Mouse (Mus musculus): Measurements from ENCODE around the gene Nampt.

The Nampt gene

DNA sequence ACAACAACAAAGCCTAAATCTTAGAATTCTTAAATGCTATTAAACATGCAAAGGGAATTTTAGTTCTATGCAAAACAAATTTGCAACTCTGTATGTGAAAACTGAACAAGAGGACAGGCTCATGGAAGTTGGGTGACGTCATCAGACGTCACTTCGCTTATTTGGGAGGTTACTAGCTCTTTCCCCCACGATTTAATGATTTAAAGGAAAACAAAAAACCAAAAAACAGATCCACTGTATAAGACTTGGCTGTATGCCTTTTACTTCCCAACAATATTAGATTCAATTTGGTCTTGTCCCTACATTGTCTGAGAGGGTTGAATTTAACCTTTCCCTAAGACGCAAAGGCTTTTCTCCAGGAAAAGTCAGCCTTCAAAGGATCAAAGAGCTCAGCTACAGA, at the start of gene Nampt:
TSS of gene Nampt (plus strand) at position 130 of the 400 bp plus-strand sequence.
- no peak for DNase-seq

DNA sequence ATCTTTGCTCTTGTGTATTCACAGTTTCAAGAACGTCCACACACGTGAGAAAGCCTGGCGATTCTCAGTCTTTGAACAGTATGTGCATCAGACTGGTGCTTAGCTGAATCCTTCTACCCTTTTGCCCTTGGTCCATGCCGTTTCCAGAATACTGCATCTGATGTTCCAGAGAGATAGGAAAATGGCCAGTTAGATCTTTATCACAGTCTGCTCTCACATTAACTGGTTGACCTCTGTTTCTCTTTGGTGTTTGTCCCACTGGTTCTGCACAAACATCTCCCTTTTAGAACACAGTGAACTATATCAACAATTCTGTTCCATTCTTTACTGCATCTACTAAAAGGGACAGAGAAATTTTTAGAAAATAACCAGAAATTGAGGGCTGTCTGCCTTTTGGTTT, 48.6 kb upstream of the Nampt start:
- no peak for DNase-seq

DNA sequence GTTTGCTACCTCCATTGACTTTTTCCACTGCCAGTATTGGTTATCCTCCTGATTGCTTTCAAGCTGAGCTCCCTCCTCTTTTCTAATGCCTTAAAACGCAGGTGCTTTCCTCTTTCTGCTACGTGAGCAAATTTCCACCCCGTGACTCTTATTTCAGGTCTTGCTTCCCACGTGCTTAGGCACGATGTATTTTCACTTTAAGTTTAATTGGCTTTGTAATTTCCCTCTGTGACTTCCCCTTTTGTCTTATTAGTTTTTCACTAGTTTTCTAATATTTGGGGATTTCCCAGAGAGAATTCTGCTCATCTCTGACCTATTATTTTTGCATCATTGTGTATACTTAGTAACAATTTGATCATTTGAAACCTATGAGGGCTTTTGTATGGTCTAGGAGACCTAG, 44.8 kb upstream of the Nampt start:
- no peak for DNase-seq

DNA sequence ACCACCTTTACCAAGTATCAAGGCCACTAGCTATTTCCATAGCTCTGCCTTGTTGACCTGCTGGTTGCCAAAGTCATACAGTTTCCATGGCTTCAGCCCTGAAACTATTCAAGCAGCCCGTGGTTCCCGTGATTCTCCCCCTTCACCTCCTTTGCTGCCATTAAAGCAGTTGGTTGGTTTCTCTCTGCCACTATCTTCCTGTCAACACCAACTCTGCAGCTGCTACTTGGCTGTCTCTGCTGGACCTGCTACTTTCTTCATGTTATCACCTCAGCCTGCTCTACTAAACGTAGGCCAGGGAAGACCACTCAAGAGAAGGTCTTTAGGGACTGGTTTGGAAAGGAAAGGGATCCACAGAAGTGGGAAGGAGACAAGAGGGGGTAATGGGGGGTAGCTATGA, 30.3 kb upstream of the Nampt start:
- no peak for DNase-seq

DNA sequence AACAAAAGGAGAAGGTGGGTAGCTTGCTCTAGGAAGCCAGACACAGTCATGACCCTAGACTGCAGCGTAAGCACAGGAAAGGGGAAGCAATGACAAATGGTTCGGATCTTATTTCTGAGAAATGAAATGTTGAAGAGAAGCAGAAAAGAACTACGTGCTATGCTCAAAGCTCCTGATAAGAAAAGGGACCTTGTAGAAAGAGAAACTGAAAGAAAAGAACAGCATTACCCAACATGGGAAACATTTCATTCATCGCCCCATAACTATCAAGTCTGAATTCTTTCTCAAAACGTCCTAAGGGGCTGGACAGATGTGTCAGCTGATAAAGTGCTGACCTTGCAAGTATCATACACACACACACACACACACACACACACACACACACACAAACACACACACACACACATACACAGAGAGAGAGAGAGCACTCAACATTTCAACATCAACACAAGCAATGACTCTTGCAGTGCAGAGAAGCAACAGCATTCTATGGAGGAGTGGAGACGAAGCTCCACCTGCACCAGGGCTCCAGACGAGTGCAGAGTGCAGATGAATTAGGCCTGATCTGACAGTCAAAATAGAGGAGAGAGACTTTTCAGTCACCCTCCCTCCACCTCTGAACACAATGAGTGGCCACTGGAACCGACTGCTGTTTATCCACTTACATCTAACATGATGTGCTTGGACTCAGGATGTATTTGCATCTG, 23.4 kb upstream of the Nampt start:
- DNase-seq = no peak

DNA sequence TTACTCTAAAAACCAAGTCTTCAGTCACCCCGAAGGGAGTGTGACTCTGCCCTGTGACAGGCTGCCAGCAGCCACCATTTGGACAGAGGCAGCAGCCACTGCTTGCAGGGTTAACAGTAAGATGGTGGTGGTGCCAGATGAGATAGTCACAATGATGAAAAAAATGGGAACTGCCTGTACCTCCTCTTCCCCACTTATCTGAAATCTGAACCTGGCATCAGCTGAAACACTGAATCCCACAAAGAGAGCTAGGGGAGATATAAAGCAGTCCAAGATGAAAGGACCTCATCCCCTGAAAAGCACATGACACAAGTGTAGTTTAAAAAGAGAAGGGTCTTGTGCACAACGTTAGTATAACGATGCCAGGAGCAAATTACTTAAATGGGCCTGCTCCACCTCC, 21.9 kb upstream of the Nampt start:
- DNase-seq = no peak

DNA sequence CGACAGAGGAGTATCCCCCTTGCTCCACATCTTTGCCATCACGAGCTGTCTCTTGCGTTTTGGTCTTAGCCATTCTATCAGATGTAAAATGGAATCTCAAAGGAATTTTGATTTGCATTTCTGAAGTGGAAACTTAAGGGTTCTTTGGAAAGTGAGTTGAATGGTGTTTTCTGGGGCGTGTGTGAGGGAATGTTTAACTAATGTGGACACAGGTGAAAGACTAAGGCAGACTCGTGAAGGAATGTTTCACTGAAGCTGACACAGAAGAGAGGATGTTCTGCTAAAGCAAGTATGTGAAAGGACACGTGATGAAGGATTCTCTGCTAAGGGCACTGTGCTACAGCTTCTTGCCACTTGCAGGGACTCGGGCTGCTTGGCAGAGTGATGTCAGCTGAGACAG, 18.3 kb upstream of the Nampt start:
- DNase-seq = no peak

DNA sequence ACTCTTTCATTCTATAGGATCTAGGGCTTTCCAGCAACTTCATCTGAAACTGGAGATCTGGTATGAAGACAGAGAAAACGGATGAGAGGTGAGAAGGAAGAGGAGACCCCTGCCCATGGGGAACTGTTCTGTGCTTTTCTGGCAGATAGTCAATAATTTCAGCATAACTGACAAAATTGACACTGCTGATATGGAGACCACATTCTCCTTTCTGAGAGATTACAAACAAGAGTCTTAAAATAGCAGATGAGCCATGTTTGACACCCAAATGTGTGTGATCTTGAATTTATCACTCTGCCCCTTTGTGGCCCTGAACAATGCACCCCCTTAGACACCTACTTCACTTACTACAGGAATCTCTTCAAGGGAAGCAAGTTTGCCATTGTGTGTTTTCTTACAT, 13.8 kb upstream of the Nampt start:
- DNase-seq = no peak

DNA sequence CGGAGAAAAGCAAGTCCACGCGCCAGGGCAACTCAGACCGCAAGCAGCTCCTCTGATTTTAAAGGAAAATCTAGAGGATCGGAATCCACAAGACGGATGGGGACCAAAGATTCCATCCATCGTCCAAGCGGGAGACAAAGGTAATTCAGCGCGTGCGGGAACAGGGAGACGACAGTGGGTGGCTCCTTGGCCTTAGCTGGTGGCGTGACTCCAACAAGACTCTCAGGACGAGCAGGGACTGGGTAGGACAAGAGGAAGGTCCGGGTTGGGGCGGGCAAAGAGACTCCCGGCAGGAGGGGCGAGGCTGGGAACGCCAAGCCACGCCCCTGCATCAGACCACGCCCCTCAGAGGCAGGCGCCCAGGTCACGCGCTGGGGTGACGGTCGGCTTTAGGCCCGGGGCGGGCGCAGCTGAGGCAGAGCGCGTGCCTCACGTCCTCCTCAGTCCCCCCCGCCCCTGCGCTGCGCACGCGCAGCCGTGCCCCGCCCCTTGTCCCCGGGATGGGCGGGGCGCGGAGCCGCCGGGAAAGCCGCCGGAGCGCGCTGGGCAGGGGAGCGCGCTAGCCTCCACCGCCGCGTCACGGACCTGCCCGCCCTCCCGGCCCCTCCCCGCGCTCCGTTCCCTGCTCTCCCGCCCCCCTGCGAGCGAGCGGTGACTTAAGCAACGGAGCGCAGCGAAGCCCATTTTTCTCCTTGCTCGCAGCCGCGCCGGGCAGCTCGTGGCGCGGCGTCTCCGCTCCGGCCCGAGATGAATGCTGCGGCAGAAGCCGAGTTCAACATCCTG, 669 bp downstream of the Nampt start:
- DNase-seq = peak; percentile 97

DNA sequence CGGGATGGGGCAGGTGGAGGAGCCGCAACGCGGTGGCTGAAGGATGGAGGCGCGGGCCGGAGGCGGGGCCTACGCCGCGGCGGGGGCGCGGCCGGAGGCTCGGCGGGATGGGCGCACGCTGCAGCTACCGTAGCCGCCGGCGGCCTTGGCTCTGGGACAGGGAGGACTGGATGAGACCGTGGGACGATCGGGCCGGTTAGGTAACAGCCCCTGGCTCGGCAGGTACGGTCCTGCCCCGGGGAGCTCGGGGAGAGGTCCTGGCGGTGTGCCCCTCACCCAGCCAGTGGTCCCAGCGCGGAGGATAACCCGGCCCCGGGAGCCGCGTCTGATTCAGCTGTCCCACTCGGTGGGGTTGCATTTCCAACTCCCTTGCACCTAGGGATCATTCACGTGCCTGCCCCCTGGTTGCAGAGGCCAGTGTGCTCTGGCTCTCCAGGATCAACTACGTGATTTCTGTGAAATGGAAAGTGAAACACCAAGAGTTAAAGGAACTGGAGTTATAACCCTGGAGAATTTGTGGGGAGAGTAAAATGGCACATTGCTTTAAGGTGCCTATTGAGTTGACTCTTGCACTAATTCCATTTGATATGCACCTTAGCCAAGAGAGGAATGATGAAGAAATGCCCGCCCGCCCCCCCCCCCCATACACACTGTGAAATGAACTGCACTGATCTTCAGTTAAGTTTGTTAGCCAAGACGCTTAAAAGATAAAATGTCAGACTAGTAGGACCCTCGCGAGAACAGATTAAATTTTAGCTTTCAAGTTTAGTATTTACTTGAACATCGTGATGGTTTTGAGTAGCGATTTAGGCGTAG, 1.6 kb downstream of the Nampt start:
- peak; percentile 70 for DNase-seq

DNA sequence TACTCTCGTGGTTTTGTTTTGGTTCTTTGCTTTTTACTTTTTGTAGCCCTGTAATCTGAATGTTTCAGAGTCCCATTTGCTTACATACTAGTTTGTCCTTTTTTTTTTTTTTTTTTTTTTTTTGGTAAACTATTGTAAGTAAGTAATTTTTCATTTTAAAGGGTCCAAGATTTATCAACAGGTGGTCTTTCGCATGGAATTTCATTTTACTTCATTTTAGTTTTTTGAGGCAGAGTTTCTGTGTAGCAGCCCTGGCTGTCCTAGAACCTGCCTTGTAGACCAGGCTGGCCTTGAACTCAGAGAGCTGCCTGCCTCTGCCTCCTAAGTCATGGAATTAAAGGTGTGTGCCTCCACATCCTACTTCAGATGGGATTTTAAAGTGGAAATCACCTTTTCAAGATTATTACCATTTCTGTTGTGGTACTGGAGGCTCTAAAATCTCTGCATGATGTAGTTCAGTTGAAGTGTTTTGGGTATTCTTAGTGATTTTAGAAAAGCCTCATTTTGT, 2.2 kb downstream of the Nampt start:
- DNase-seq = no peak

DNA sequence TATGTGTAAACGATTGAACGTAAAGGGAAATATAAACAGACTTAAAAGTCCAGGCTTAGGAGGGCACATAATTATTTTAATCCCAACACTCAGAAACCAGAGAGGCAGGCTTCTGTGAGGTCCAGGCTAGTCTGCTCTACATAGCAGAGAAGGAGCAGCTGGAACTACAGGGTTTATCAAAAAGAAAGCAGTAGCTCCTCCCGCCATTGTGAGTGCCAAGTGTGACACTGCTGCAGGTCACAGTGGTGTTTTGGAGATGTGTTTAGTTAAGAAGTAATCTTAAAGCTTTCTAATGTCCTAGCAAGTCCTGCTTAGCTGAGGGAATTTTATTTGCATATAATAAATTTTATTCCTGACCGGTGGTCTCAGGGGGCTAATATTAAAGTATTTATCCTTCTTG, 2.7 kb downstream of the Nampt start:
- DNase-seq = no peak

DNA sequence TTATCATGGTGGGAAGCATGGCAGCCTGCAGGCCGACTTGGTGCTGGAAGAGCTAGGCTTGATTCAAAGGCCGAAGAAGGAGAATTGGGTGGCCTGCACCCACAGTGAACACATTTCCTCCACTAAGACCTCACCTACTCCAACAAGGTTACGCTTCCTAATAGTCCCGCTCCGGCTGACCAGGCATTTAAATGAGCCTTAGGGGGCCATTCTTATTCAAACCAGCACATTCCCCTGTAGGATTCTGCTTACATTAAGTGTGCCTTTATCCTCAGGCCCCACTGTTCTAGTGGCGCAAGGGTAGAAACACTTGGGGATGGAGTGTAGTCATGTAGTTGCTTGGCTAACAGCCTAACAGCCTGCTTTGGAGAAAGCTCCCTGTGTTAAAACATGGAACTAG, 5.2 kb downstream of the Nampt start:
- DNase-seq = no peak

DNA sequence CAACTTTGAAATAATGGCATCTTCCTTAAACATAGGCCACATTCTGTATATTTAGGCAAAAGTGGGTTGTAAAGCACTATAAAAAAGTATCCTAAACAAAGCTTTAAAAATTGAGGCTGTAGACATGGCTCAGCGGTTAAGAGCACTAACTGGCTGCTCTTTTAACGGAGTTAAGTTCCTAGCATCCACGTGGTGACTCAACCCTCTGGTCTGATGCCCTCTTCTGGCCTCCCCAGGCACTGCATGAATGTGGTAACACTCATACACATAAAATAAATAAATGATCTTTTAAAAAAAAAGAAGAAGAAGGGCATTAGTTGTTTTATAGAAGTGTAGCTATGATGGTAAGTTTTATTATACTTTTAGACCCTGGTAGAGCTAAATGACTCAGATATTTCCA, 7.6 kb downstream of the Nampt start:
- no peak for DNase-seq

DNA sequence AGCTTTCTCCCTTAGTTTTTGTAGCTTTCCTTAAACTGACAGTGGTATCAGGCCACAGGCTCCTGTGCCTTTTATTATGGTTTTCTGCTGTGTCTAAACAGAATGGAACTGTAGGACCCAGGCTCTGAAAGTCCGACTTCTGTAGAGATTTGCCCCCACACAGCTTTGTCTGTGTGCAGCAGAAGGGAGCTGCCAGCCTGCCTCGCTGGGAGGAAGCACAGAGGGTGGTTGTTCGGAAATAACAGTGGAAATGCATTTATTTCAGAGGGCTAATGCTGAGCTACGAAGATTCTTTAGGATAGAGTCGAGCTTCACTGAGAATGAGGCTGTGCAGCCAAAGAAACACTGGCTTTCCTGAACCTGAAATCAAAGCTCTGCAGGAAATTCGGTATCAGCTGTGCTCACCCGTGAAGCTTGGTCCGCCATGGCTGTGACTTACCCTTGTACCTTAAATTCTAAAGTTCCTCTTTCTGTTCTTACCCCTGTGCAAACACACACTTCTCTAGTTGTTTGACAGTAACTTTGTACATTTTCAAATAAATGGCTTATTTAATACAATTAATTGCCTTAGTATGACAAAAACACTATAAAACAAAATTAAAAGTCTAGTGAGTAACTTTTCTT, 8.9 kb downstream of the Nampt start:
- DNase-seq = peak; percentile 11

DNA sequence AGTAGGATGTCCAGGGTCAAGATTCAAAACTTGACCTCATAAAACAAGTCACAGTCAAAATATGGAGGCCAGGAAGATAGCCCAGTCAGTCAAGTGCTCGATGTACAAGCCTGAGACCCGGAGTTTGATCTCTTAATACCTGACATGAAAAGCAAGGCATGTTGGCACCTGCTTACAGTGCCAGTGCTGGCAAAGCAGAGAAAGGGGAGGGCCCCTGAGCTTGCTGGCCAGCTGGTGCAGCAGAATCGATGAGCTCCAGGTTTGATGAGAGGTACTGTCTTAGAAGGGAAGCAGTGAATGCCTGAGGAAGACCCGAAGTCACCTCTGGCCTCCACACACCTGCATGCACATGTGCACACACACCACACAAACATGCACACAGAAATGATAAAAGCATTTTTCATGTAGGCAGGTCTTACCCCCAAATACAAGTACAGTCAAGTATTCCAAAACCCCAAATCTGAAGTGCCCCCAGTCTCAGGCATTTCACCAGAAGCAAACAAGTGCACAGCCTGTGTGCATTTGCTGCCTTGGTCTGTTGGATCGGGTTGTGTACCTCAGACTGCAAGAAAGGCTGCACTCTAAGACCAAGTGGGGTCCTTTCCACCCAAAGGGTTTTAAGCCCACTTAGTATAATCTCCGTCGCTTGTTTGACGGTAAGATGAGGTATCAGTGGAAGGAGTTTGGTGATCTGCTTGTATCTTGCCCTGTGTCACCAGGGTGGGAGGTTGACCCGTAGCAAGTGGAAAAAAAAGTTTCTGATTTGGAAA, 10.2 kb downstream of the Nampt start:
- no peak for DNase-seq

DNA sequence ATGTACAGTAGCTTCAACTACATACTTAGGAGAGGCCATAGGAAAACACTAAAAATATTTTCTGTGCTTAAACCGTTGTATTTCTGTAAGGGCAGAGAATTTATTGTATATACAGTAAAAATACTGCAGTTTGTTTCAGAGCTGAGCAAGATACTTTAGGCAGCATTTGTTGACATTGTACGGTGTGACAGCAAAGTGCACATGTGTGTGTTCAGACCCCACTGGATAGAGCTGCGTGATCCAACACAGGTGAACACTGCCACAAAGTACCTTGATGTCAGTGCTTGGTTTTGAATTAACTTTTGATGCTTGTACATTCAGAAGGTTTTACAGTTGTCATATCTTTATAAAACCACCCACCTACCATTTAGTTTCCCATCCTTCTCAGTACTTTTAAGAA, 12.7 kb downstream of the Nampt start:
- no peak for DNase-seq

DNA sequence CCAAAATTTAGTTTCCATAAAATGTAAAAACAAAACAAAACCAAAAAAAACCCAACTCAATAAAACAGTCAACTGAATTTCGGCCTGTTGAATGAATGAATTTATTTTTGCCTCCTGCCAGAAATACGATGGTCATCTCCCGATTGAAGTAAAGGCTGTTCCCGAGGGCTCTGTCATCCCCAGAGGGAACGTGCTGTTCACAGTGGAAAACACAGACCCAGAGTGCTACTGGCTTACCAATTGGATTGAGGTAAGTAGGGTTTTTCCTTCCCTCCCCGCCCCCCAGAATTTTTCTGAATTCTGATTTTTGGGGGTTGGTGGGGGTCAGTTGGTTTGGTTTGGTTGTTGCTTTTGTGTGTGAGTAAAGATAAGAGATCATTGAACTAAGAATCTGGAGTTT, 15.4 kb downstream of the Nampt start:
- DNase-seq = no peak

DNA sequence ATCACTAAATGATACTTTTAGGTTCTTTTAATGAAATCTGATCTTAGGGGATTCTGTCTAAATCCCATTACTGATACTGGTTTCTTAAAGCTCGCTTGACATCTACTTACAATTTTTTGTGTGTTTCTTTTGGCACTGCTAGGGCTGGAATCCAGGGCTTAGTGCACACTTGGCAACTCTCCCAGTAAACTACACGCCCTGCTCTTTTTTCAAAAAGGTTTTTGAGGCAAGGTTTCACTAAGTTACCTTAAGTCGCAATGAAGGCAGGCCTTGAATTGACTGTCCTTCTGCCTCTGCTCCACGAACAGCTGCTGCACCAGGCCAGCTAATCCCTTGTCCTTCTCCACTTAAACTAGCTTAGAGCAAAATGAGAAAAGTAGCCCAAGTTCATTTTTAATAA, 15.9 kb downstream of the Nampt start:
- no peak for DNase-seq

DNA sequence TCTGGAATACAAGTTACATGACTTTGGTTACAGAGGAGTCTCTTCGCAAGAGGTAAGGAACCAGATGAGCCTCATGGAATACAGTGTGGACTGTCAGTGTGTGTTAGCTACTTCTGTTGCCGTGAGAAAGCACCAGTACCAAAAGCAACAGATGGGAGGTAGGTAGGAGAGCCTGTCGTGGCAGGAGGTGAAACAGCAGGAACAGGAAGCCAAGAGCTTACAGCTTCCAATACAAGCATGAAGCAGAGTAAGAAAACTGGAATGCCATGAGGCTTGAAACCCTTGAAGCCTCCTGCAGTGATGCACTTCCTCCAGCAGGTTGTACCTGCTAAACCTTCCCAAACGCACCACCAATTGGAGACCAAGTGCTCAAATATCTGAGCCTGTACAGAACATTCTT, 19.1 kb downstream of the Nampt start:
- no peak for DNase-seq

DNA sequence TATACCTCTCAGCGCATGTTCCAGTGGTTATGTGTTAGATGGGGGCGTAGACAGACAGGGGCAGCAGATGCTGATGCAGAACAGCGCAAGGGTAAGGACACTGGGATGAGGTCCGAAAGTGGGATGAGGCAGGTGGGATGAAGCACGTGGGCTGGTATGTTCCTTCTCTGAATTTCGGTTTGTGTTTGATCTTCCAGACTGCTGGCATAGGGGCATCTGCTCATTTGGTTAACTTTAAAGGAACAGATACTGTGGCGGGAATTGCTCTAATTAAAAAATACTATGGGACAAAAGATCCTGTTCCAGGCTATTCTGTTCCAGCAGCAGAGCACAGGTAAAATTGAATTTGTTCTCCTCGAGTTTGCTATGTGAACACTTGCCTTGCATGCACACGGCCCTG, 19.6 kb downstream of the Nampt start:
- no peak for DNase-seq

DNA sequence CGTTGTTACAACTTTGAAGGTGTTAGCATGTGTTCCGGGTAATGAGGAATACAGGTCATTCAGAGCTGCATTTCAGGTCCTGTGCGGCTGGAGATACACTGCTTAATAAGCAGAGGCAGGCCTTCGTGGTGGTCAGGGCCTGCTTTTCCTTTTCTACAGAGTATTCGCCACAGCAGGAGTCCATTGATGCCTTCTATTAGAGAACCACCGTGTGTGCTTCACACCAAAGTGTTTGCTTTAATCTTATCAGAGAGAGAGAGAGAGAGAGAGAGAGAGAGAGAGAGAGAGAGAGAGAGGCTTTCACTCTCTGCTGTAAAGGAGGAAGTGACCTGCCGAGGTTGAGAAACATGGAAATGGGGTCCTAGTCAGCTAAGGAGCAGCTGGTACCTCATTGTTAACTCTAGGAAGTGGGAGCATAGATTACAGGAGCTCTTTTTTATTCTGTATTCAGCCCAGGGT, 22.1 kb downstream of the Nampt start:
- no peak for DNase-seq
